In genomic region chr16:3976251-3976671, GRCm38 (mm10) we compare ENCODE assay signal across 7 mouse cellular contexts. TPM values are rescaled to one million over a fixed set of nuclear protein-coding genes. Genes with fewer than 3 reads are reported as not detected.
DNase-seq lines count a peak whose midpoint lies in the region; ATAC-seq lines count a peak whose summit lies in the region.

TSS of gene Nlrc3 (minus strand) at chr16:3976632.

- DNase-seq in thymus, postnatal 25 days: peak; percentile 77
- DNase-seq in layer of hippocampus, adult 9-10 months (ENCODE audit: low spot score): no peak

- peaks cover 32% of the 10 kb centered on the region for H3K36me3 ChIP-seq in midbrain, embryonic 15.5 days (replicated peaks)
- peaks cover 40% of the 10 kb centered on the region for H3K36me3 ChIP-seq in midbrain, embryonic 13.5 days
- H3K36me3 ChIP-seq in hindbrain, embryonic 15.5 days: peaks cover 35% of the 10 kb centered on the region
- peaks cover 26% of the 10 kb centered on the region for H3K36me3 ChIP-seq in liver, embryonic 15.5 days (replicated peaks)

- peak; percentile 32; the same call in 1 of the 2 replicates for ATAC-seq in midbrain, embryonic 15.5 days (replicated peaks)
- ATAC-seq in midbrain, embryonic 13.5 days: no peak
- peak; percentile 49; the same call in 1 of the 2 replicates for ATAC-seq in hindbrain, embryonic 15.5 days (ENCODE audit: low FRiP score, low read depth)
- ATAC-seq in liver, embryonic 15.5 days (ENCODE audit: insufficient read depth): 0 out of 2 replicates have a peak, but pooled peaks have one; percentile 13
- no peak for ATAC-seq in cerebellum, adult (ENCODE audit: insufficient number of reproducible peaks, low FRiP score, low TSS enrichment)

- H3K4me2 ChIP-seq in midbrain, embryonic 15.5 days: no peak within 1 kb of the TSS
- no peak within 1 kb of the TSS for H3K4me2 ChIP-seq in midbrain, embryonic 13.5 days (replicated peaks)
- H3K4me2 ChIP-seq in hindbrain, embryonic 15.5 days: no peak within 1 kb of the TSS
- no peak within 1 kb of the TSS for H3K4me2 ChIP-seq in liver, embryonic 15.5 days

- no peaks in the 10 kb centered on the region for H3K27me3 ChIP-seq in midbrain, embryonic 15.5 days (replicated peaks)
- H3K27me3 ChIP-seq in midbrain, embryonic 13.5 days: no peaks in the 10 kb centered on the region
- H3K27me3 ChIP-seq in hindbrain, embryonic 15.5 days: no peaks in the 10 kb centered on the region
- H3K27me3 ChIP-seq in liver, embryonic 15.5 days: no peaks in the 10 kb centered on the region

- H3K27ac ChIP-seq in midbrain, embryonic 15.5 days: no peak within 1 kb of the TSS
- no peak within 1 kb of the TSS for H3K27ac ChIP-seq in midbrain, embryonic 13.5 days
- no peak within 1 kb of the TSS for H3K27ac ChIP-seq in hindbrain, embryonic 15.5 days (replicated peaks)
- no peak within 1 kb of the TSS for H3K27ac ChIP-seq in liver, embryonic 15.5 days (replicated peaks)

- H3K9ac ChIP-seq in midbrain, embryonic 15.5 days: no peak within 1 kb of the TSS
- no peak within 1 kb of the TSS for H3K9ac ChIP-seq in midbrain, embryonic 13.5 days (replicated peaks)
- H3K9ac ChIP-seq in hindbrain, embryonic 15.5 days: no peak within 1 kb of the TSS
- H3K9ac ChIP-seq in liver, embryonic 15.5 days: no peak within 1 kb of the TSS

- H3K4me3 ChIP-seq in midbrain, embryonic 15.5 days: no peak within 1 kb of the TSS
- no peak within 1 kb of the TSS for H3K4me3 ChIP-seq in midbrain, embryonic 13.5 days (replicated peaks)
- H3K4me3 ChIP-seq in hindbrain, embryonic 15.5 days: no peak within 1 kb of the TSS
- H3K4me3 ChIP-seq in liver, embryonic 15.5 days (replicated peaks): no peak within 1 kb of the TSS

- H3K9me3 ChIP-seq in midbrain, embryonic 15.5 days: no peaks in the 10 kb centered on the region
- no peaks in the 10 kb centered on the region for H3K9me3 ChIP-seq in midbrain, embryonic 13.5 days
- no peaks in the 10 kb centered on the region for H3K9me3 ChIP-seq in hindbrain, embryonic 15.5 days
- no peaks in the 10 kb centered on the region for H3K9me3 ChIP-seq in liver, embryonic 15.5 days (replicated peaks)

- 78% methylated on average over 4 of the region's 4 CpGs for WGBS in midbrain, embryonic 15.5 days
- 84% methylated on average over 4 of the region's 4 CpGs for WGBS in midbrain, embryonic 13.5 days
- WGBS in hindbrain, embryonic 15.5 days: 78% methylated on average over 4 of the region's 4 CpGs
- WGBS in liver, embryonic 15.5 days (ENCODE audit: insufficient replicate concordance): 28% methylated on average over 4 of the region's 4 CpGs

- no peaks in the 10 kb centered on the region for H3K4me1 ChIP-seq in midbrain, embryonic 15.5 days
- no peaks in the 10 kb centered on the region for H3K4me1 ChIP-seq in midbrain, embryonic 13.5 days (replicated peaks)
- H3K4me1 ChIP-seq in hindbrain, embryonic 15.5 days (replicated peaks): 0 out of 2 replicates have a peak, but pooled peaks cover 3% of the 10 kb centered on the region
- peaks cover 12% of the 10 kb centered on the region for H3K4me1 ChIP-seq in liver, embryonic 15.5 days (replicated peaks)

RNA-seq across cellular contexts. Expression of gene Nlrc3, which starts in this region (rescaled TPM):
- 1.0 TPM in 2 replicates for polyA plus RNA-seq in midbrain, embryonic 15.5 days (2015; fragmentation: Nextera tagmentation; extraction: Ambion mirVana)
- polyA plus RNA-seq in midbrain, embryonic 13.5 days (2015; fragmentation: Nextera tagmentation; extraction: Ambion mirVana): 0.90 and 1.0 TPM in 2 replicates
- polyA plus RNA-seq in hindbrain, embryonic 15.5 days (2015; fragmentation: Nextera tagmentation; extraction: Ambion mirVana): 0.92 and 0.93 TPM in 2 replicates
- polyA plus RNA-seq in liver, embryonic 15.5 days (2015; fragmentation: Nextera tagmentation; extraction: Ambion mirVana): 0.18 and 0.31 TPM in 2 replicates

Comparison
In these comparisons a context has a peak if more than half of its experiments do, and no peak if none do; other contexts are left out.
1. Peak in ATAC-seq in hindbrain, embryonic 15.5 days; RNA of the gene not detected or under 1 TPM.
2. Peak in ATAC-seq in liver, embryonic 15.5 days; RNA of the gene not detected or under 1 TPM.